Mouse (Mus musculus): ENCODE measurements around the gene P2rx4. TPM values are rescaled to one million over a fixed set of nuclear protein-coding genes. Genes with fewer than 3 reads are reported as not detected.

P2rx4 gene
- total and polyA plus RNA-seq, 2 experiments from 2014 or later, result 11.2 to 13.6 TPM

- Histone ChIP-seq H3K9me3 (ENCODE audit: low read length) (no peaks in the 10 kb centered on the region), H3K4me3 (ENCODE audit: low read depth, low read length) (no peak overlapping the region), H3K4me2 (ENCODE audit: low read depth) (no peak overlapping the region), H3K4me1 (ENCODE audit: insufficient read depth) (no peaks in the 10 kb centered on the region), H3K27ac (ENCODE audit: low read depth, low read length) (peak overlapping the region; percentile 57), H3K9ac (no peak overlapping the region), H3K36me3 (ENCODE audit: insufficient read depth) (no peaks in the 10 kb centered on the region), H3K27me3 (ENCODE audit: insufficient read depth, low read length) (no peaks in the 10 kb centered on the region)
- peak; percentile 65 for ATAC-seq
- WGBS, result 22% methylated on average over 13 of the region's 13 CpGs
- TF ChIP-seq CTCF (IDR thresholded peaks at IDR 0.05; ENCODE audit: low read depth), result no peak
- peak; percentile 24 for DNase-seq
Measured at GRCm38 (mm10) chr5:122693431-122694207, 13.7 kb upstream of the P2rx4 start.

- ATAC-seq (0 out of 2 replicates have a peak, but pooled peaks have one; percentile 34), DNase-seq (peak; percentile 76)
- H3K9ac ChIP-seq, result no peak overlapping the region
- no peaks in the 10 kb centered on the region for H3K9me3 ChIP-seq (ENCODE audit: low read length)
- H3K4me2 ChIP-seq (ENCODE audit: low read depth), result no peak overlapping the region
- no peak overlapping the region for H3K27ac ChIP-seq (ENCODE audit: low read depth, low read length)
- H3K36me3 ChIP-seq (ENCODE audit: insufficient read depth), result no peaks in the 10 kb centered on the region
- TF ChIP-seq CTCF (IDR thresholded peaks at IDR 0.05; ENCODE audit: low read depth), result no peak
- 37% methylated on average over 8 of the region's 8 CpGs for WGBS
- H3K4me3 ChIP-seq (ENCODE audit: low read depth, low read length), result no peak overlapping the region
- H3K4me1 ChIP-seq (ENCODE audit: insufficient read depth), result no peaks in the 10 kb centered on the region
- no peaks in the 10 kb centered on the region for H3K27me3 ChIP-seq (ENCODE audit: insufficient read depth, low read length)
Measured at GRCm38 (mm10) chr5:122695516-122695915, 11.8 kb upstream of the P2rx4 start.

- DNase-seq, result no peak
- no peaks in the 10 kb centered on the region for H3K9me3 ChIP-seq (ENCODE audit: low read length)
- no peak overlapping the region for H3K9ac ChIP-seq
- ATAC-seq, result no peak
- H3K36me3 ChIP-seq (ENCODE audit: insufficient read depth), result no peaks in the 10 kb centered on the region
- WGBS, result 84% methylated on average over 10 of the region's 10 CpGs
- H3K27me3 ChIP-seq (ENCODE audit: insufficient read depth, low read length), result no peaks in the 10 kb centered on the region
- no peaks in the 10 kb centered on the region for H3K4me1 ChIP-seq (ENCODE audit: insufficient read depth)
- H3K4me2 ChIP-seq (ENCODE audit: low read depth), result no peak overlapping the region
- no peak for TF ChIP-seq CTCF (IDR thresholded peaks at IDR 0.05; ENCODE audit: low read depth)
- no peak overlapping the region for H3K4me3 ChIP-seq (ENCODE audit: low read depth, low read length)
- no peak overlapping the region for H3K27ac ChIP-seq (ENCODE audit: low read depth, low read length)
Measured at GRCm38 (mm10) chr5:122698041-122698700, 9.2 kb upstream of the P2rx4 start.

DNA sequence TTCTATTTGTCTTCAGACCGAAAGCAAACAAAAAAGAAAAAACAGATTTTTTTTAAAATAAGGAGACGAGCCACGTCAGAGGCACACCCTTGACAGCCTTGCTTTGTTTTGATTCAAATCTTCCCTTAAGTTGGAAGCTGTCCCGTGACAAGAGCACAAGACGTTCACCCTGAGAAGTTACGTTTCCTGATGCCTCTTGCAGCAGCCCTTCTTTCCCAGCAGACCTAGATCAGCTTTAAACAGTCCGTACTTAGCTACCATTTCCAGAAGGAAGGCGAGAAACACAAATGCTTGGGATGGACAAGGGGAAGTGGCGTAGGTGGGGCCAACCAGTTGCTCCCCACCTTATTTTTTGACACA lies 8.7 kb upstream of the P2rx4 start:
- Histone ChIP-seq H3K27ac (ENCODE audit: low read depth, low read length) (no peak overlapping the region), H3K9me3 (ENCODE audit: low read length) (no peaks in the 10 kb centered on the region)

GRCm38 (mm10) chr5:122700109-122700836 lies 7.1 kb upstream of the P2rx4 start:
- DNase-seq (no peak), ATAC-seq (no peak)
- Histone ChIP-seq H3K4me3 (ENCODE audit: low read depth, low read length) (no peak overlapping the region), H3K27me3 (ENCODE audit: insufficient read depth, low read length) (no peaks in the 10 kb centered on the region), H3K9me3 (ENCODE audit: low read length) (no peaks in the 10 kb centered on the region), H3K4me2 (ENCODE audit: low read depth) (no peak overlapping the region), H3K36me3 (ENCODE audit: insufficient read depth) (no peaks in the 10 kb centered on the region), H3K9ac (no peak overlapping the region), H3K27ac (ENCODE audit: low read depth, low read length) (no peak overlapping the region), H3K4me1 (ENCODE audit: insufficient read depth) (no peaks in the 10 kb centered on the region)
- no peak for TF ChIP-seq CTCF (IDR thresholded peaks at IDR 0.05; ENCODE audit: low read depth)
- WGBS, result 80% methylated on average over 12 of the region's 12 CpGs

More for the DNA sequence above, 8.7 kb upstream of the P2rx4 start:
- Histone ChIP-seq H3K36me3 (ENCODE audit: insufficient read depth) (no peaks in the 10 kb centered on the region), H3K9ac (no peak overlapping the region), H3K27me3 (ENCODE audit: insufficient read depth, low read length) (no peaks in the 10 kb centered on the region), H3K4me1 (ENCODE audit: insufficient read depth) (no peaks in the 10 kb centered on the region), H3K4me3 (ENCODE audit: low read depth, low read length) (no peak overlapping the region), H3K4me2 (ENCODE audit: low read depth) (no peak overlapping the region)
- ATAC-seq (no peak), DNase-seq (no peak)
- WGBS, result 82% methylated on average over 9 of the region's 9 CpGs
- TF ChIP-seq CTCF (IDR thresholded peaks at IDR 0.05; ENCODE audit: low read depth), result no peak

DNA sequence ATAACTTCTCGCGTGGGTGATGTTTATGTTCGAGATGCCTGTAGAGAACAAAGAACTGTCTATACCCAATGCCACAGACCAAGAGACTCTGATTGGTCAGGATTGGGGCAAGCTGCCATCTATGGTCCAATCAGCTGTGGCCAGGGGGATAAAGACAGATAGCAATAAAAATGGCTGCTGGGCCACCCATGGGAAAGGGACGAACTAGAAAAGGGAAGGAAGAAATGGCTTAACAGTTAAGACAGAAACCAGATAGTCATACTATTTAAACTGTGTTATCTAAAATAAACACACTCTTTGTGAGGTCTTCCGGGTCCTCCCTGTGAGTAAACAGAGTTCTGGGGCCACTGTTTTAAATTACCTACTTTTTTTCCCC lies 6.5 kb upstream of the P2rx4 start:
- Histone ChIP-seq H3K27ac (ENCODE audit: low read depth, low read length) (no peak overlapping the region), H3K9me3 (ENCODE audit: low read length) (no peaks in the 10 kb centered on the region), H3K36me3 (ENCODE audit: insufficient read depth) (no peaks in the 10 kb centered on the region), H3K4me2 (ENCODE audit: low read depth) (no peak overlapping the region), H3K27me3 (ENCODE audit: insufficient read depth, low read length) (no peaks in the 10 kb centered on the region), H3K9ac (no peak overlapping the region), H3K4me1 (ENCODE audit: insufficient read depth) (no peaks in the 10 kb centered on the region), H3K4me3 (ENCODE audit: low read depth, low read length) (no peak overlapping the region)
- 68% methylated on average over 5 of the region's 5 CpGs for WGBS
- no peak for ATAC-seq
- TF ChIP-seq CTCF (IDR thresholded peaks at IDR 0.05; ENCODE audit: low read depth), result no peak
- DNase-seq, result no peak

- H3K4me3 ChIP-seq (ENCODE audit: low read depth, low read length), result no peak overlapping the region
- no peak overlapping the region for H3K27ac ChIP-seq (ENCODE audit: low read depth, low read length)
- DNase-seq (no peak), ATAC-seq (no peak)
- no peaks in the 10 kb centered on the region for H3K27me3 ChIP-seq (ENCODE audit: insufficient read depth, low read length)
- no peak for TF ChIP-seq CTCF (IDR thresholded peaks at IDR 0.05; ENCODE audit: low read depth)
- no peaks in the 10 kb centered on the region for H3K36me3 ChIP-seq (ENCODE audit: insufficient read depth)
- 75% methylated on average over 6 of the region's 6 CpGs for WGBS
- H3K4me2 ChIP-seq (ENCODE audit: low read depth), result no peak overlapping the region
- H3K9ac ChIP-seq, result no peak overlapping the region
- 0 out of 2 replicates have a peak, but pooled peaks cover 7% of the 10 kb centered on the region for H3K4me1 ChIP-seq (ENCODE audit: insufficient read depth)
- no peaks in the 10 kb centered on the region for H3K9me3 ChIP-seq (ENCODE audit: low read length)
Measured at GRCm38 (mm10) chr5:122702156-122702555, 5.2 kb upstream of the P2rx4 start.
